Mouse (Mus musculus): Measurements from ENCODE around the gene Smco4. TPM values are rescaled to one million over a fixed set of nuclear protein-coding genes. Genes with fewer than 3 reads are reported as not detected.

Smco4 gene
- total and polyA plus RNA-seq, 3 experiments = 0.44 TPM; not detected in 2

DNA sequence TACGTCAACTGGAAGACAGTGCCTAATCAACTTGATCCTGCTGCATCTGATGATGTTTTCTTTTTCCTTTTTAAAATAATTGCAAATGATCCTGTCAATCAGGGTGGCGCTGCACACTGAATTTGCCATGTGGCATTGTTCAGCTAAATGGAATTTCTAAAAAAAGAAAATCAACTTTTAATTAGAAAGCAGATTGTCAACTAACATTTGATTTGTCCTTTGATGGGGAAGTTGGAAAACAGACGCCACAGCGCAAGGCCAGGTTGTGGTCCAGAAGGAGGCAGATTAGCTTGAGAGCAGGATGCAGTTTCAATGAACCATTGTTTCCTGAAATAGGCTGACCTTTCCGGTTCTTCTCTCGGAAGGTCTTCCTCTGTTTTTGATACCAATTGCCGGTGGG lies 33.3 kb downstream of the Smco4 start:
- no peak overlapping the region for H3K4me3 ChIP-seq (ENCODE audit: low read depth, low read length)
- H3K27me3 ChIP-seq (ENCODE audit: insufficient read depth, low read length) = no peaks in the 10 kb centered on the region; the same call in 1 of the 2 replicates
- TF ChIP-seq POLR2AphosphoS5 (IDR thresholded peaks at IDR 0.05; ENCODE audit: insufficient replicate concordance, low read depth, low read length) (no peak), GATA2 (IDR thresholded peaks at IDR 0.05; ENCODE audit: borderline replicate concordance, low read depth, low read length) (no peak), CTCF (IDR thresholded peaks at IDR 0.05; ENCODE audit: low read depth, low read length) (no peak), GATA1 (IDR thresholded peaks at IDR 0.05; ENCODE audit: borderline replicate concordance, low read length) (no peak), TAL1 (conservative IDR thresholded peaks at IDR 0.05; ENCODE audit: low read depth, low read length) (no peak)
- no peak for DNase-seq (ENCODE audit: low spot score)
- no peak for ATAC-seq (ENCODE audit: extremely low read depth, insufficient number of reproducible peaks, low FRiP score, poor library complexity, severe bottlenecking)
- H3K9me3 ChIP-seq (replicated peaks) = no peaks in the 10 kb centered on the region
- H3K4me1 ChIP-seq (ENCODE audit: insufficient read depth, low read depth, low read length) = no peaks in the 10 kb centered on the region
- no peaks in the 10 kb centered on the region for H3K36me3 ChIP-seq (replicated peaks)

DNA sequence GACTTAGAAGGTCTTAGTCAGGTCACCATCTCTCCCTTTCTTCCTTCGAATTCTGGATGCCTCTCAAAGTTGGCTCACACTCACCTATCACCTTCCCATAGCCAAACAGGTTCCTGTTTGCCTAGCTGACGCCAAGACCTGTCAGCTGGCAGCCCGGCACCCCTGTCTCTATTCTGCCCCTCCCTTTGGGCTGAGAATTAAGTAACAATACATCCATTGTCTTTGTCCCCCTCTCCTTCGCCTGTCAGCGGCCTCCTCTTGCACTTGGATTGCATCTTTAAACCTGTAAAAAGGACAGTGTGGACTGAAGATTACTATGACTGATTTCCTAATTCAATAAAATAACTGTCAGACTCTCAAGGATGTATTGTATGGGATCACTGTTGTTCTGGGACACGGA lies 34.6 kb downstream of the Smco4 start:
- ATAC-seq (ENCODE audit: extremely low read depth, insufficient number of reproducible peaks, low FRiP score, poor library complexity, severe bottlenecking) (no peak), DNase-seq (ENCODE audit: low spot score) (no peak)
- Histone ChIP-seq H3K4me3 (ENCODE audit: low read depth, low read length) (no peak overlapping the region), H3K9me3 (replicated peaks) (no peaks in the 10 kb centered on the region), H3K4me1 (ENCODE audit: insufficient read depth, low read depth, low read length) (no peaks in the 10 kb centered on the region), H3K36me3 (replicated peaks) (no peaks in the 10 kb centered on the region), H3K27me3 (ENCODE audit: insufficient read depth, low read length) (no peaks in the 10 kb centered on the region; the same call in 1 of the 2 replicates)
- TF ChIP-seq POLR2AphosphoS5 (IDR thresholded peaks at IDR 0.05; ENCODE audit: insufficient replicate concordance, low read depth, low read length) = no peak
- TF ChIP-seq GATA1 (IDR thresholded peaks at IDR 0.05; ENCODE audit: borderline replicate concordance, low read length) = no peak
- TF ChIP-seq CTCF (IDR thresholded peaks at IDR 0.05; ENCODE audit: low read depth, low read length) = no peak
- TF ChIP-seq TAL1 (conservative IDR thresholded peaks at IDR 0.05; ENCODE audit: low read depth, low read length) = no peak

DNA sequence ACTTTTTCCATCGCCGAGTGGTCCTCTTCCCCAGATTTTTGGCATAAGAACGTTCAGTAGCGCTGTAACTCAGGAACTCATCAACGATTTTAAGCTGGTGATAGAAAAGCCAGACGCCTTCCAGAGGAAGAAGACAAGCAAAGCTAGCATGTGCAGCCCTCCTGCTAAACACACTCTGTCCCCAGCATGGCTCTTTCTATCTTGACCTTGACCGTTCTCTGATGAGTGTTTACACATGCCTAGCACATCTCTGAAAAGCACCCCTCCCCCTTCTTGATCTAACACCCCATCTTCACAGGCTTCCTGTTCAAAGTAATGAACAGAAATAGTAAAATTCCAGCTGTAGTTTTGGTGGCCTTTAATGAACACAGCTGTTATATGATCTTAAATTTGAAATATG lies 35.1 kb downstream of the Smco4 start:
- H3K27me3 ChIP-seq (ENCODE audit: insufficient read depth, low read length) = no peaks in the 10 kb centered on the region; the same call in 1 of the 2 replicates
- no peak overlapping the region for H3K4me3 ChIP-seq (ENCODE audit: low read depth, low read length)
- no peak for DNase-seq (ENCODE audit: low spot score)
- no peaks in the 10 kb centered on the region for H3K36me3 ChIP-seq (replicated peaks)
- no peaks in the 10 kb centered on the region for H3K4me1 ChIP-seq (ENCODE audit: insufficient read depth, low read depth, low read length)
- TF ChIP-seq CTCF (IDR thresholded peaks at IDR 0.05; ENCODE audit: low read depth, low read length) (no peak), GATA2 (IDR thresholded peaks at IDR 0.05; ENCODE audit: borderline replicate concordance, low read depth, low read length) (no peak), TAL1 (conservative IDR thresholded peaks at IDR 0.05; ENCODE audit: low read depth, low read length) (no peak), POLR2AphosphoS5 (IDR thresholded peaks at IDR 0.05; ENCODE audit: insufficient replicate concordance, low read depth, low read length) (no peak), GATA1 (IDR thresholded peaks at IDR 0.05; ENCODE audit: borderline replicate concordance, low read length) (no peak)
- ATAC-seq (ENCODE audit: extremely low read depth, insufficient number of reproducible peaks, low FRiP score, poor library complexity, severe bottlenecking) = no peak
- no peaks in the 10 kb centered on the region for H3K9me3 ChIP-seq (replicated peaks)

DNA sequence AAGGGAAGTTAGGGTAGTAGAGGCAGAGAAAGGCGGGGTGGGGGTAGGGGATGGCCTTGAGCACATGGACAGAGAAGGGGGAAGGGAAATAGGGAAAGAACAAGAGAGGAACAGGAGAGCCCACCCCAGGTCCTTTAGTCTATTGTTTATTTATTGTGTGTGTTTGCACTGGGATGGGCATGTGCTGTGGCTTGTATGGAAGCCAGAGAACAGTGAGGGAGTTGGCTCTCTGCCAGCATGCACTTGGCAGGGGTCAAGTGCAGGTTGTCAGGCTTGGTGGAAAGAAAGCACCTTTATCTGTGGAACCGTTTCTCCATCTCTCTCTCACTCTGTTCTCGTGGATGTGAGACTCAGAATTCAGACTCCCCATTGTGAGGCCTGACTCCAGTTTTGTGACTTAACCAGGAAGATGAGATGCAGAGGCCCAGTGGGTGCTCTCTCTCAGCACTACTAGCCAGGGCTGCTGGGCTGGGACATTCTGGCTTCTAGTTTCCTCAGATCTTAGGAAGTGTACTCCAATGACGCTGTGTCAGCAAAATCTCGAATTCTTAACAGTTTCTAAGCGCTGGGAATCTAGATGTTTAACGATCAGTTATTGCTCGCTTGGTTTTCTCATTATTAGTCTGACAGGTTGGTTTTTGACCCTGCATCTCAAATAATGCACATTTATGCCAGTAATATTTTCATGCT lies 36.2 kb downstream of the Smco4 start:
- no peaks in the 10 kb centered on the region for H3K9me3 ChIP-seq (replicated peaks)
- TF ChIP-seq TAL1 (conservative IDR thresholded peaks at IDR 0.05; ENCODE audit: low read depth, low read length) = no peak
- TF ChIP-seq POLR2AphosphoS5 (IDR thresholded peaks at IDR 0.05; ENCODE audit: insufficient replicate concordance, low read depth, low read length) = no peak
- no peak for TF ChIP-seq GATA1 (IDR thresholded peaks at IDR 0.05; ENCODE audit: borderline replicate concordance, low read length)
- no peak for TF ChIP-seq CTCF (IDR thresholded peaks at IDR 0.05; ENCODE audit: low read depth, low read length)
- TF ChIP-seq GATA2 (IDR thresholded peaks at IDR 0.05; ENCODE audit: borderline replicate concordance, low read depth, low read length) = no peak
- no peaks in the 10 kb centered on the region for H3K36me3 ChIP-seq (replicated peaks)
- no peak for ATAC-seq (ENCODE audit: extremely low read depth, insufficient number of reproducible peaks, low FRiP score, poor library complexity, severe bottlenecking)
- H3K4me1 ChIP-seq (ENCODE audit: insufficient read depth, low read depth, low read length) = no peaks in the 10 kb centered on the region
- H3K4me3 ChIP-seq (ENCODE audit: low read depth, low read length) = no peak overlapping the region
- no peaks in the 10 kb centered on the region; the same call in 1 of the 2 replicates for H3K27me3 ChIP-seq (ENCODE audit: insufficient read depth, low read length)
- DNase-seq (ENCODE audit: low spot score) = no peak

DNA sequence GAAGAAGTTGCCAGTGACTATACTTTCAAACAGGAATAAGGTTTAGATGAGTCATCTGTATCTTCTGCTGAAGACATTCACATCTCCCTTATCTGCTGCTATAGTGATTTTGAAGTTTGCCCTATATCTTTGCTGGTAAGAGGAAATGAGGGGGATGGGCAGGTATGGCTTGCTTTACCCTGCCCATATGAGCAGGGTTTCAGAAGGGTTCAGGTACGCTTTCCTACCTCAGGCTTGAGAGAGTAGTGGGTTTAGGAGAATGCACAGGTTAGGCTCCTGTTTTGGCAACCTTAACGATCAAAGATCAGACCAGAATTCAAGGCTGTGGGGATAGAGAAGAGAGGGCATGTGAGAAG lies 36.7 kb downstream of the Smco4 start:
- H3K27me3 ChIP-seq (ENCODE audit: insufficient read depth, low read length) = no peaks in the 10 kb centered on the region; the same call in 1 of the 2 replicates
- DNase-seq (ENCODE audit: low spot score) (no peak), ATAC-seq (ENCODE audit: extremely low read depth, insufficient number of reproducible peaks, low FRiP score, poor library complexity, severe bottlenecking) (no peak)
- H3K9me3 ChIP-seq (replicated peaks) = no peaks in the 10 kb centered on the region
- TF ChIP-seq POLR2AphosphoS5 (IDR thresholded peaks at IDR 0.05; ENCODE audit: insufficient replicate concordance, low read depth, low read length) (no peak), TAL1 (conservative IDR thresholded peaks at IDR 0.05; ENCODE audit: low read depth, low read length) (no peak), CTCF (IDR thresholded peaks at IDR 0.05; ENCODE audit: low read depth, low read length) (no peak), GATA1 (IDR thresholded peaks at IDR 0.05; ENCODE audit: borderline replicate concordance, low read length) (no peak), GATA2 (IDR thresholded peaks at IDR 0.05; ENCODE audit: borderline replicate concordance, low read depth, low read length) (no peak)
- H3K4me3 ChIP-seq (ENCODE audit: low read depth, low read length) = no peak overlapping the region
- no peaks in the 10 kb centered on the region for H3K4me1 ChIP-seq (ENCODE audit: insufficient read depth, low read depth, low read length)
- H3K36me3 ChIP-seq (replicated peaks) = no peaks in the 10 kb centered on the region

DNA sequence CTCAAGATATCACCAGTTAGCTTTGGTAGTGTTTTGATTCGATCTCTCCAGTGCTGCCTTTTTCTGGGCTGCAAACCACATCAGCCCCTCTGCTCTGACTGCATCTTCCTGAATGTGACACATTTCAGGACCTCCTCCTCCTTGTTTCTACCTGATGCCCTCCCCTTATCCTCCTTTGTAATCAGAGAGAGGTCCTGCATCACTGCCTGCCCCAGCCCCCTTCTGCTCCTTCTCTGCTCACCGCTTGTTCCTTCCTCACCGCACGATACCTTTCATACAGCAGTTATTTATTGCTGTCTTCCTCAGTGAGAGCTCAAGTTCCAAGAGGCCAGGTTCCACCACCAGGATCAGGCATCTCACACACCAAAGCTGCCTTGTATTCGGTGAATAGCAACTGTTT lies 38.0 kb downstream of the Smco4 start:
- no peaks in the 10 kb centered on the region for H3K9me3 ChIP-seq (replicated peaks)
- H3K27me3 ChIP-seq (ENCODE audit: insufficient read depth, low read length) = no peaks in the 10 kb centered on the region; the same call in 1 of the 2 replicates
- ATAC-seq (ENCODE audit: extremely low read depth, insufficient number of reproducible peaks, low FRiP score, poor library complexity, severe bottlenecking) (no peak), DNase-seq (ENCODE audit: low spot score) (no peak)
- no peaks in the 10 kb centered on the region for H3K4me1 ChIP-seq (ENCODE audit: insufficient read depth, low read depth, low read length)
- no peak overlapping the region for H3K4me3 ChIP-seq (ENCODE audit: low read depth, low read length)
- TF ChIP-seq CTCF (IDR thresholded peaks at IDR 0.05; ENCODE audit: low read depth, low read length) (no peak), POLR2AphosphoS5 (IDR thresholded peaks at IDR 0.05; ENCODE audit: insufficient replicate concordance, low read depth, low read length) (no peak), TAL1 (conservative IDR thresholded peaks at IDR 0.05; ENCODE audit: low read depth, low read length) (no peak), GATA2 (IDR thresholded peaks at IDR 0.05; ENCODE audit: borderline replicate concordance, low read depth, low read length) (no peak)
- H3K36me3 ChIP-seq (replicated peaks) = no peaks in the 10 kb centered on the region
